Mouse (Mus musculus) bone marrow macrophage, adult 2 months (primary cell): Measurements from ENCODE around the gene B230217C12Rik.

Experiments used
- CTCF ChIP-seq: IDR thresholded peaks from 2 replicates; pipeline ENCODE4 v1.5.1; 2012; ENCODE audit warnings: low read depth, mild to moderate bottlenecking, low read length, moderate library complexity
- POLR2A ChIP-seq: IDR thresholded peaks from 2 replicates; pipeline ENCODE4 v1.6.1; 2012; ENCODE audit warnings: mild to moderate bottlenecking, low read depth, low read length, borderline replicate concordance

DNA sequence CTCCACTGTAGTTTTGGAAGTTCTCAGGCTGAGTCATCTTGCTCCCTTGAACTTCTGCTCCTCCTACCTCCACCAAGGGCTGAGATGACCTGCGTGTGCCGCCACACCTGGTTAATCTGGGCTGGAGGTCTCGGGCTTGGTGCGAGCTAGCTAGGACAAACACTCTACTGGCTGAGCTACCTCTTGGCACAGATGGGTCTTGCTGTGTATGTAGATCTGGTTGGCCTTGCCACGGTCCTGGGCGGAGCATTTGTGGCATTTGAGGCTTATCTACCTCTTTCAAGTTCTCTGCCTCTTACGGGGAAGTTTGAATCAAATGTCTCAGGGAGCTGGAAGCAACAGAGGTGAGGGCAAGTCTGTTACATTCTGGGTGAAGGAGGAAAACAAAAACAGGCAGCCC lies 30.2 kb upstream of the B230217C12Rik start:
- TF ChIP-seq CTCF (no peak), POLR2A (no peak)
